ENCODE assay signal across 8 mouse cellular contexts in the genomic region with DNA sequence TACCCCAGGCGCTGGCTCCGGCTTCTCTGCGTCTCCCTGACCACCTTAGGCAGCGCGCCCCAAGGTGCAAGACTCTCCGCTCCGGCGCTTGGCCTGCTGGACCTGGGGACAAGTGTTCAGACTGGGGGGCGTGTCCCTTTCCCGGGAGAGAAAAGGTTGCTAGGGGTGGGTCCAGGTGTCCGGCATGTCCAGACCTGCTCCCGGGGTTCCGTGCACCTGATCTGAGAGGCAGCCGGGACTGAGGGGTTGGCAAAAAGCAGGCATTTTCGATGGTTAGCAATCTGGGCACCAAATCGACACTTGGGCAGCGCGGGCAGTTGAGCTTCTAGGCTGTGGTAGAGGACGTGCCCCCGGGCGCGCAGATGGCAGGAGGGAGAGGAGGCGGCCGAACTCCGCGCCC. TPM values are rescaled to one million over a fixed set of nuclear protein-coding genes. Genes with fewer than 3 reads are reported as not detected.
DNase-seq lines count a peak whose midpoint lies in the region; ATAC-seq and TF ChIP-seq lines count a peak whose summit lies in the region.

No protein-coding gene starts in this region.

- H3K27me3 ChIP-seq in neural tube, embryonic 13.5 days = peaks cover 58% of the 10 kb centered on the region

- DNase-seq in lung, adult 18-20 months = peak; percentile 17 to 55
- DNase-seq in lung, adult 2 months = no peak
- peak; percentile 11 to 32 for DNase-seq in kidney, adult 8-10 months
- no peak for DNase-seq in adrenal gland, adult 2 months
- DNase-seq in embryo, embryonic 10 days (ENCODE audit: low spot score) = no peak
- no peak for DNase-seq in thymus, postnatal 0 days (ENCODE audit: low spot score)

- no peaks in the 10 kb centered on the region for H3K9me3 ChIP-seq in neural tube, embryonic 13.5 days

- H3K4me2 ChIP-seq in neural tube, embryonic 13.5 days = peak overlapping the region; percentile 69

- TF ChIP-seq CTCF in lung, adult 2 months (IDR thresholded peaks at IDR 0.05; ENCODE audit: insufficient read depth, low read length) = no peak
- no peak for TF ChIP-seq CTCF in cortical plate, adult 2 months (IDR thresholded peaks at IDR 0.05; ENCODE audit: extremely low read depth, insufficient read depth, low read length)

- H3K27ac ChIP-seq in cortical plate, adult 2 months (ENCODE audit: insufficient read depth, low read length) = peak overlapping the region; percentile 80
- H3K27ac ChIP-seq in neural tube, embryonic 13.5 days (replicated peaks) = peak overlapping the region; percentile 88

- 0 out of 2 replicates have a peak, but pooled peaks have one; percentile 9 for ATAC-seq in neural tube, embryonic 13.5 days (ENCODE audit: low read depth)

- H3K4me1 ChIP-seq in lung, adult 2 months (ENCODE audit: control insufficient read depth, insufficient read depth, low read length) = no peaks in the 10 kb centered on the region
- peaks cover 10% of the 10 kb centered on the region; the same call in 1 of the 2 replicates for H3K4me1 ChIP-seq in cortical plate, adult 2 months (ENCODE audit: control insufficient read depth, insufficient read depth, low read length)
- peaks cover 68% of the 10 kb centered on the region for H3K4me1 ChIP-seq in neural tube, embryonic 13.5 days (replicated peaks)

- no peak for TF ChIP-seq POLR2A in lung, adult 2 months (IDR thresholded peaks at IDR 0.05; ENCODE audit: borderline replicate concordance, extremely low read depth, low read depth, low read length)
- TF ChIP-seq POLR2A in cortical plate, adult 2 months (IDR thresholded peaks at IDR 0.05; ENCODE audit: extremely low read depth, insufficient read depth, low read length) = no peak

- H3K36me3 ChIP-seq in neural tube, embryonic 13.5 days = no peaks in the 10 kb centered on the region

- H3K4me3 ChIP-seq in lung, adult 2 months (replicated peaks; ENCODE audit: extremely low read depth, low read depth, low read length) = no peak overlapping the region
- peak overlapping the region; percentile 95 for H3K4me3 ChIP-seq in cortical plate, adult 2 months (ENCODE audit: insufficient read depth, low read length)
- peak overlapping the region; percentile 62 for H3K4me3 ChIP-seq in neural tube, embryonic 13.5 days

- peak overlapping the region; percentile 85 for H3K9ac ChIP-seq in neural tube, embryonic 13.5 days

- WGBS in lung, adult 2 months = 5% methylated on average over 26 of the region's 26 CpGs
- WGBS in neural tube, embryonic 13.5 days = 2% methylated on average over 26 of the region's 26 CpGs

RNA-seq across cellular contexts. Expression of gene Dscaml1, which starts 4.7 kb away (rescaled TPM):
- 0.35 and 0.38 TPM in 2 replicates for polyA plus RNA-seq in lung, adult 2 months (2012; rRNA removed)
- polyA plus RNA-seq in cortical plate, adult 2 months (2012; rRNA removed) = 29.7 and 30.0 TPM in 2 replicates
- 12.5 and 13.5 TPM in 2 replicates for polyA plus RNA-seq in neural tube, embryonic 13.5 days (2015; fragmentation: Nextera tagmentation; extraction: Ambion mirVana)
- total RNA-seq in adrenal gland, adult 2 months (2021) = 1 to 10 TPM in 1 of 2 experiments, under 1 TPM in 1; 0.55 to 1.3 TPM
- 2.9 and 4.1 TPM in 2 replicates for polyA plus RNA-seq in adrenal gland, adult 2 months (2012; rRNA removed)
- polyA plus RNA-seq in thymus, postnatal 0 days (2015; fragmentation: Nextera tagmentation; extraction: Ambion mirVana) = 1.8 and 2.1 TPM in 2 replicates

RNA-seq across cellular contexts. Expression of gene Fxyd2, which starts 31.7 kb away (rescaled TPM):
- polyA plus RNA-seq in lung, adult 2 months (2012; rRNA removed) = 8.5 and 8.8 TPM in 2 replicates
- 14.4 and 16.9 TPM in 2 replicates for polyA plus RNA-seq in cortical plate, adult 2 months (2012; rRNA removed)
- polyA plus RNA-seq in neural tube, embryonic 13.5 days (2015; fragmentation: Nextera tagmentation; extraction: Ambion mirVana) = 5.4 and 5.9 TPM in 2 replicates
- total RNA-seq in adrenal gland, adult 2 months (2021) = 1 to 10 TPM; 5.0 to 5.2 TPM
- polyA plus RNA-seq in adrenal gland, adult 2 months (2012; rRNA removed) = 11.7 and 13.8 TPM in 2 replicates
- 103 and 108 TPM in 2 replicates for polyA plus RNA-seq in thymus, postnatal 0 days (2015; fragmentation: Nextera tagmentation; extraction: Ambion mirVana)

Comparison
In these comparisons a context has a peak if more than half of its experiments do, and no peak if none do; other contexts are left out.
1. DNase-seq: peak in lung, adult 18-20 months (2 of 2) and kidney, adult 8-10 months (2 of 2); none in lung, adult 2 months (single experiment), adrenal gland, adult 2 months (single experiment), embryo, embryonic 10 days (single experiment) and thymus, postnatal 0 days (single experiment).